Mouse (Mus musculus) small intestine, adult 2 months (tissue): Measurements from ENCODE around the gene Slc35e3.

Source experiments
- CTCF ChIP-seq: fragments of 200-500 bp; IDR thresholded peaks from 2 replicates; pipeline ENCODE4 v1.5.1; 2012; ENCODE audit warnings: low read depth, mild to moderate bottlenecking, control low read depth, inconsistent platforms, low read length, moderate library complexity, mixed read lengths; ENCODE audit not compliant: insufficient replicate concordance, insufficient read length; ENCODE audit errors: extremely low read depth
- POLR2A ChIP-seq: fragments of 200-500 bp; IDR thresholded peaks from 2 replicates; pipeline ENCODE4 v1.6.1; 2012; ENCODE audit warnings: low read depth, mild to moderate bottlenecking, control low read depth, inconsistent platforms, low read length, moderate library complexity

- no peak for TF ChIP-seq CTCF
- no peak for TF ChIP-seq POLR2A
Observed at GRCm38 (mm10) chr10:117791171-117791470, 45.0 kb upstream of the Slc35e3 start.
